Mouse (Mus musculus) CH12.LX (cell line): ENCODE measurements at regions not wholly inside any gene's neighbourhood (a gene's known extent, or its start where the extent isn't known, plus 50 kb on each side); places are given as distances from the start of the nearest gene placed in this dataset.

Source experiments
- DNase-seq: peaks from one replicate; pipeline ENCODE4 v3.0.0-alpha.2; 2013; ENCODE audit errors: extremely low read depth
- H3K27ac ChIP-seq: 2 replicates; pipeline ENCODE4 v1.5.1; 2012; ENCODE audit warnings: low read depth, mild to moderate bottlenecking, control low read depth, moderate library complexity; ENCODE audit not compliant: insufficient read depth
- H3K27me3 ChIP-seq: replicated peaks from 2 replicates; pipeline ENCODE3; 2012; ENCODE audit warnings: inconsistent platforms
- H3K36me3 ChIP-seq, 2 experiments: replicated peaks in 1 of 2; 2 replicates each; pipeline versions ENCODE3 to v1.6.1; 2012; ENCODE audit warnings: inconsistent platforms in 1 of 2, low read length in 1 of 2, mild to moderate bottlenecking in 1 of 2, mixed read lengths in 1 of 2, moderate library complexity in 1 of 2; ENCODE audit not compliant: control insufficient read depth in 1 of 2, insufficient read depth in 1 of 2
- H3K4me1 ChIP-seq, 2 experiments: 2 replicates each; pipeline ENCODE4 v1.6.1; 2012; ENCODE audit warnings: inconsistent platforms in 1 of 2, moderate library complexity in 1 of 2; ENCODE audit not compliant: insufficient read depth in 2 of 2, control insufficient read depth in 1 of 2
- H3K4me2 ChIP-seq: 2 replicates; pipeline ENCODE4 v1.6.1; 2012; ENCODE audit warnings: low read depth, mild to moderate bottlenecking, control low read depth; ENCODE audit not compliant: poor library complexity, insufficient read depth, severe bottlenecking
- H3K4me3 ChIP-seq, 3 experiments: fragments of 150-350 bp in 1 of 3; sonication (generic) in 1 of 3; replicated peaks in 1 of 3; 2 replicates each; pipeline versions ENCODE3 to v1.5.1; 2011 to 2012; ENCODE audit warnings: low read depth in 2 of 3, low read length in 2 of 3, mild to moderate bottlenecking in 2 of 3, moderate library complexity in 2 of 3, control low read depth in 1 of 3, improper control_type of control experiment in 1 of 3, inconsistent platforms in 1 of 3, mixed read lengths in 1 of 3; ENCODE audit not compliant: poor library complexity in 1 of 3
- H3K79me2 ChIP-seq: replicated peaks from 2 replicates; pipeline ENCODE4 v1.6.1; 2012; ENCODE audit warnings: mild to moderate bottlenecking, moderate library complexity; ENCODE audit not compliant: control insufficient read depth, poor library complexity, insufficient read depth, severe bottlenecking; ENCODE audit errors: extremely low read depth
- H3K9ac ChIP-seq: 2 replicates; pipeline ENCODE4 v1.6.1; 2012; ENCODE audit warnings: low read depth, mild to moderate bottlenecking, control low read depth, moderate library complexity; ENCODE audit not compliant: insufficient read depth
- H3K9me3 ChIP-seq: replicated peaks from 2 replicates; pipeline ENCODE3; 2012; ENCODE audit warnings: low read length, inconsistent platforms, mixed read lengths
- CHD2 ChIP-seq: IDR thresholded peaks from 2 replicates; pipeline ENCODE4 v1.6.1; 2011; ENCODE audit warnings: low read length, improper control_type of control experiment
- E2F4 ChIP-seq: IDR thresholded peaks from 2 replicates; pipeline ENCODE4 v1.6.1; 2011; ENCODE audit warnings: low read depth, low read length, improper control_type of control experiment; ENCODE audit not compliant: insufficient replicate concordance
- MAFK ChIP-seq: IDR thresholded peaks from 2 replicates; pipeline ENCODE4 v1.6.1; 2011; ENCODE audit warnings: low read length, improper control_type of control experiment; ENCODE audit not compliant: insufficient replicate concordance
- MEF2A ChIP-seq: IDR thresholded peaks from 2 replicates; pipeline ENCODE4 v1.6.1; 2014; ENCODE audit warnings: low read depth, mild to moderate bottlenecking, inconsistent platforms, low read length, improper control_type of control experiment, borderline replicate concordance
- MYC ChIP-seq: IDR thresholded peaks from 2 replicates; pipeline ENCODE4 v1.6.1; 2011; ENCODE audit warnings: low read depth, mild to moderate bottlenecking, improper control_type of control experiment, low read length
- NELFE ChIP-seq: IDR thresholded peaks from 2 replicates; pipeline ENCODE4 v1.6.1; 2011; ENCODE audit warnings: low read depth, low read length, improper control_type of control experiment
- NRF1 ChIP-seq: IDR thresholded peaks from 2 replicates; pipeline ENCODE4 v1.6.1; 2014; ENCODE audit warnings: low read depth, mild to moderate bottlenecking, inconsistent platforms, low read length, improper control_type of control experiment, moderate library complexity
- POLR2AphosphoS2 ChIP-seq: IDR thresholded peaks from 2 replicates; pipeline ENCODE4 v1.6.1; 2011; ENCODE audit warnings: low read depth, low read length, improper control_type of control experiment
- SIN3A ChIP-seq: IDR thresholded peaks from 2 replicates; pipeline ENCODE4 v1.6.1; 2012; ENCODE audit warnings: low read length, improper control_type of control experiment, inconsistent platforms
- SMC3 ChIP-seq: IDR thresholded peaks from 2 replicates; pipeline ENCODE4 v1.6.1; 2011; ENCODE audit warnings: low read depth, low read length, improper control_type of control experiment
- TBP ChIP-seq: conservative IDR thresholded peaks from 2 replicates; pipeline ENCODE4 v1.6.1; 2011; ENCODE audit warnings: low read depth, low read length, improper control_type of control experiment
- USF1 ChIP-seq: IDR thresholded peaks from 2 replicates; pipeline ENCODE4 v1.6.1; 2014; ENCODE audit warnings: low read depth, mild to moderate bottlenecking, inconsistent platforms, low read length, improper control_type of control experiment
- USF2 ChIP-seq: conservative IDR thresholded peaks from 2 replicates; pipeline ENCODE4 v1.6.1; 2011; ENCODE audit warnings: low read depth, low read length, improper control_type of control experiment
- dilution Hi-C: fragments of 300-500 bp; cut with MboI; formaldehyde crosslinking; loops from 2 replicates; pipeline ENCODE4 v1.14.3; 2020; ENCODE audit warnings: low sequenced_read_pairs; ENCODE audit not compliant: extremely low pct_unique_long_range_greater_than_20kb, extremely low pct_ligation_motif_present
- in situ Hi-C: fragments of 300-500 bp; cut with MboI; formaldehyde crosslinking; loops from 3 replicates; pipeline ENCODE4 v1.14.3; 2019; ENCODE audit warnings: low sequenced_read_pairs, low pct_ligation_motif_present, low pct_unique_long_range_greater_than_20kb, mixed read lengths

- DNase-seq = no peak
- H3K4me1 ChIP-seq = peaks cover 0 to 3% of the 10 kb centered on the region in 2 experiments; a peak in 1 of 4 replicates
- no peaks in the 10 kb centered on the region for H3K36me3 ChIP-seq
- no peak overlapping the region for H3K9ac ChIP-seq
- no peak overlapping the region for H3K4me2 ChIP-seq
- H3K9me3 ChIP-seq = no peaks in the 10 kb centered on the region
- no peak overlapping the region for H3K4me3 ChIP-seq
- TF ChIP-seq TBP = no peak
- no peak for TF ChIP-seq SIN3A
- no peak for TF ChIP-seq NRF1
- TF ChIP-seq MYC = no peak
- TF ChIP-seq MAFK = no peak
- no peak for TF ChIP-seq CHD2
- no peak for TF ChIP-seq SMC3
- no peak for TF ChIP-seq POLR2AphosphoS2
- no peaks in the 10 kb centered on the region for H3K27me3 ChIP-seq
- no peak overlapping the region for H3K27ac ChIP-seq
- in situ Hi-C loops = no loop called here
- dilution Hi-C loops = no loop called here
- H3K79me2 ChIP-seq = no peaks in the 10 kb centered on the region
Measured at GRCm38 (mm10) chr4:81625348-81625934, 182.8 kb upstream of the Mpdz start.

DNA sequence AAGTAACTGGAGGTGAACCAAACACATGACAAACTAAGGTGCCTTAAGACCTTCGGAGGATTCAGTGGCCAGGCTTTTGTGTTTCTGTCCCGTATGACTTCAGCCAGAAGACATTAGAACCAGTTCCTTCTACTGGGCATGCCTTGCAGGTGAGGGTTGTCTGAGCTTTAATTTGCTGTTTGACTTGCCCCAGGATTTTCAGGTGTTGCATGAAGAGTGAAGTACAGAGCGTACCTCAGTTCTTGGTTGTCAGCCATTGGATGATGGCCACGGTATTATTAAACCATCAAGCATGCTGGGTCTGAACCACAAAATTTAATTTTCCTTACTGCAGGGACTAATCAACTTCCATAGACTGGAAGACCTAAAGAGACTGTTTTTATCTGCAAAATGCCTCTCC lies 181.5 kb upstream of the Mpdz start:
- Histone ChIP-seq H3K27me3 (no peaks in the 10 kb centered on the region), H3K4me1 (peaks cover 0 to 3% of the 10 kb centered on the region in 2 experiments; a peak in 1 of 4 replicates), H3K79me2 (no peaks in the 10 kb centered on the region), H3K4me2 (no peak overlapping the region), H3K4me3 (no peak overlapping the region), H3K27ac (no peak overlapping the region), H3K9me3 (no peaks in the 10 kb centered on the region), H3K9ac (no peak overlapping the region), H3K36me3 (no peaks in the 10 kb centered on the region)
- dilution Hi-C loops = no loop called here
- in situ Hi-C loops = no loop called here
- no peak for DNase-seq
- TF ChIP-seq SIN3A (no peak), NRF1 (no peak), SMC3 (no peak), E2F4 (no peak), NELFE (no peak), USF1 (no peak), USF2 (no peak), MEF2A (no peak)
